Mouse (Mus musculus) cortical plate, adult 2 months (tissue): ENCODE data around the gene T.

Experiments used
- CTCF ChIP-seq: fragments of 200-500 bp; IDR thresholded peaks from 2 replicates; pipeline ENCODE4 v1.5.1; 2011; ENCODE audit warnings: mild to moderate bottlenecking, control low read depth, low read length; ENCODE audit not compliant: insufficient read depth; ENCODE audit errors: extremely low read depth
- POLR2A ChIP-seq: fragments of 200-500 bp; IDR thresholded peaks from 2 replicates; pipeline ENCODE4 v1.6.1; 2011; ENCODE audit warnings: mild to moderate bottlenecking, low read length, control low read depth; ENCODE audit not compliant: insufficient read depth; ENCODE audit errors: extremely low read depth

- TF ChIP-seq POLR2A (no peak), CTCF (no peak)
These were observed 48.7 kb downstream of the T start for GRCm38 (mm10) chr17:8482876-8483275.
